Mouse (Mus musculus) neural tube, embryonic 12.5 days (tissue): ENCODE data around the gene Zfp790. TPM values are rescaled to one million over a fixed set of nuclear protein-coding genes. Genes with fewer than 3 reads are reported as not detected.
A peak's percentile ranks its signal among the peaks of the same experiment; 100 is the strongest.
"Not testable (repeated sequence)": the region's sequence is repeated elsewhere in the genome, so short reads cannot be mapped to it uniquely, and the experiment has no call there.

Experiments used
- ATAC-seq: fragments of 200-750 bp; cut with Nextera tagmentation; 2 replicates; pipeline ENCODE4 v1.8.0; 2017; ENCODE audit warnings: low read depth, mild to moderate bottlenecking, moderate TSS enrichment, moderate library complexity; ENCODE audit not compliant: low FRiP score
- H3K27ac ChIP-seq: fragments of 300-500 bp; sonication (generic); 2 replicates; pipeline ENCODE4 v1.5.1; 2016
- H3K27me3 ChIP-seq: fragments of 300-500 bp; sonication (generic); replicated peaks from 2 replicates; pipeline ENCODE4 v1.6.1; 2016; ENCODE audit warnings: mild to moderate bottlenecking
- H3K36me3 ChIP-seq: fragments of 300-500 bp; sonication (generic); 2 replicates; pipeline ENCODE4 v1.6.1; 2016; ENCODE audit warnings: mild to moderate bottlenecking
- H3K4me1 ChIP-seq: fragments of 300-500 bp; sonication (generic); 2 replicates; pipeline ENCODE4 v1.6.1; 2016
- H3K4me2 ChIP-seq: fragments of 300-500 bp; sonication (generic); replicated peaks from 2 replicates; pipeline ENCODE4 v1.6.1; 2016; ENCODE audit warnings: mild to moderate bottlenecking
- H3K4me3 ChIP-seq: fragments of 300-500 bp; sonication (generic); 2 replicates; pipeline ENCODE4 v1.5.1; 2016
- H3K9ac ChIP-seq: fragments of 300-500 bp; sonication (generic); 2 replicates; pipeline ENCODE4 v1.6.1; 2016; ENCODE audit warnings: mild to moderate bottlenecking
- H3K9me3 ChIP-seq: fragments of 300-500 bp; sonication (generic); 2 replicates; pipeline ENCODE4 v1.6.1; 2016; ENCODE audit warnings: mild to moderate bottlenecking
- WGBS: fragments of 180-500 bp; shearing (Covaris S2); methylation state at CpG from one replicate; pipeline ENCODE4 v1.1.7; 2016; 5-methylcytosine and 5-hydroxymethylcytosine counted together
- microRNA counts: library from miRNA; unstranded; fragments of <30 nt; microRNA quantifications from one replicate; lab custom pipeline; 2017
- microRNA-seq: library from miRNA; unstranded; fragments of <30 nt; microRNA quantifications from one replicate; pipeline ENCODE4, GENCODE M21; 2017
- polyA plus RNA-seq: library from polyadenylated mRNA; unstranded; fragments of >200 nt; fragmentation: Nextera tagmentation; extraction: Ambion mirVana; gene quantifications from 2 replicates; pipeline ENCODE4 v1.2.1, GENCODE M21; 2016

Zfp790 gene
- polyA plus RNA-seq, 1 experiment from 2014 or later, result 27.7 TPM

GRCm38 (mm10) chr7:29852831-29853218, 36.9 kb downstream of the Zfp790 start:
- Histone ChIP-seq H3K36me3 (peaks cover 18% of the 10 kb centered on the region), H3K4me2 (peak overlapping the region; percentile 72), H3K27me3 (no peaks in the 10 kb centered on the region), H3K9me3 (no peaks in the 10 kb centered on the region), H3K4me1 (peaks cover 7% of the 10 kb centered on the region), H3K27ac (no peak overlapping the region), H3K9ac (peak overlapping the region; percentile 54), H3K4me3 (peak overlapping the region; percentile 53)
- ATAC-seq, result peak; percentile 11; the same call in 1 of the 2 replicates
- 53% methylated on average over 9 of the region's 9 CpGs for WGBS

DNA sequence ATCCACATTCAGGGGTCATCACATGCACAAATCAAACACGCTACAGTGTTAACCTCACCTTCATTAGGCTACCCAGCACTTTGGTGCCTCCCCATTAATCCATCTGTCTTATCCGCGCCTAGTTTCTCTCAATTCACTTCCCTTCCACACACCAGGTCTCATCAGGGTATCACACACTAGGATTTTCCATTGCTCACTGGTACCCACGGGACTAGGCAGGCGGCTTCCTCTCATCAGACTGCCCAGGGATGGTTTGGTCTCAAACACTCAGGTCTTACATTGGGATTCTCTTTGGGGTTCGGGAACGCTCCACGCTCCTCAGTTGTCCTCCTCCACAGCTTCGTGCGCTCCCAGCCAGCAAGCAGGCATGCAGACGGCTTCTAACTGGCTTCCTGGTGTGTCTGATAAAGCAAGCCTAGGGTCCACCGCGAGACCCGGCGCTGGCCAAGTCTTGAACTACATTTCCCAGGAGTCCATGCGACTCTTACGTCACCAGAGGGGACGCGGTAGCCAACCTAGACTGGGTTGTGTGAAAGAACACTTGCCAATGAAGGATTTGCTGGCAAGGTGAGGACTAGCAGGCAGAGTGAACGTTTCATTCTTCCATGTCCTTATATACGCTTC, 37.4 kb downstream of the Zfp790 start, which contains the start of gene Zfp940:
TSS of gene Zfp940 (minus strand) at position 451 of the 624 bp plus-strand sequence.
- Histone ChIP-seq H3K27ac (no peak within 1 kb of the TSS; the same call in 1 of the 2 replicates), H3K4me3 (peak within 1 kb of the TSS; percentile 53), H3K4me1 (peaks cover 7% of the 10 kb centered on the region), H3K27me3 (no peaks in the 10 kb centered on the region), H3K9ac (peak within 1 kb of the TSS; percentile 54), H3K4me2 (peak within 1 kb of the TSS; percentile 72), H3K9me3 (no peaks in the 10 kb centered on the region), H3K36me3 (peaks cover 15% of the 10 kb centered on the region)
- ATAC-seq, result peak; percentile 99
- WGBS, result 1% methylated on average over 21 of the region's 21 CpGs

DNA sequence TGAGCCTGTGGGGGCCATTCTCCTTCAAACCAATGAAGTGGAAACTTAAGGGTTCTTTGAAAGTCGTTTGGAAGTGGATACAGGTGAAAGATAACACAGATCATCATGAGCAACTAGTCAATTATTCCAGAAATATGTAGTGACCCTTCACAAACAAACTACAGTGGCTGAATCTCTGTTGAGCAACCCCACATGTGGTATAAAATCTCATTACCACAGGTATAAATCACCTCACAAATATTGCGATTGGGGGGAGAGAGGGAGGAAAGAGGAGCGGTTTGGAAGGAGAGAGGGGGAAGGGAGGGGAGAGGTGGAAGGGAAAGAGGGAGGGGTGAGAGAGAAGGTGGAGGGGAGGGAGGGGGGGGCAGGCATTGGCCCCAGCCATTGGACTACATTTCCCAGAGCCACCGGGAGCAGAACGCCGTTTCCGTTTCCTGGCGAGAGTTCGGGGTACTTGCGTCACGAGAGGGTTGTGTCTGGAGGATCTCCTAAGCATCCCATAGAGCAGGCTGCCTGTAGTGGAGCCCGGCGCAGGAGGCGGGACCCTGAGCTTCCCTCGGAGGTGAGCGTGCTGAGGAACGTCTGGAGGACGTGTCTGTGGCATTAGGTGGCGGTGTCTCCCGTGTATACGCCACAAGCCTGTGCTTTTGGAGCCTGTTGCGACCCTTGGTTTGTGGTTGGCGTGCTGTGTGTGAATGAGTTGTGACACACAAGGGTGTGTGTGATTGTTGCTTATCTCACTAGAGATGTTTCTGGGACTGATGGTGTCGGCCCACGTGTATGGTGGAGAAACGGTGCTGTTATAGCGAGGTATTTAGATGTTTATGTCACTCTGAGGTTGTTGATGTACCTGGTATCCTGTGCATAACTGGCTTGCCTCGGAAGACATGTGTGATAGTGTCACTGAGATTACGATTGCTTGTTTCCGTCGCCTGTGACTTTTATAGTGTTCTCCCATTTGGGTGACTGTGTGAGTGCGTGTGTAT, 43.9 kb downstream of the Zfp790 start, which contains the start of gene Zfp420:
TSS of gene Zfp420 (plus strand) at position 448 of the 986 bp plus-strand sequence.
- H3K36me3 ChIP-seq, result no peaks in the 10 kb centered on the region; the same call in 1 of the 2 replicates
- H3K9ac ChIP-seq, result peak within 1 kb of the TSS; percentile 58
- peak within 1 kb of the TSS; percentile 75 for H3K4me2 ChIP-seq
- 7% methylated on average over 32 of the region's 32 CpGs for WGBS
- H3K4me3 ChIP-seq, result peak within 1 kb of the TSS; percentile 59
- no peaks in the 10 kb centered on the region for H3K9me3 ChIP-seq
- ATAC-seq, result peak; percentile 98
- 0 out of 2 replicates have a peak within 1 kb of the TSS, but pooled peaks have one; percentile 13 for H3K27ac ChIP-seq
- no peaks in the 10 kb centered on the region for H3K27me3 ChIP-seq
- H3K4me1 ChIP-seq, result peaks cover 6% of the 10 kb centered on the region; the same call in 1 of the 2 replicates

DNA sequence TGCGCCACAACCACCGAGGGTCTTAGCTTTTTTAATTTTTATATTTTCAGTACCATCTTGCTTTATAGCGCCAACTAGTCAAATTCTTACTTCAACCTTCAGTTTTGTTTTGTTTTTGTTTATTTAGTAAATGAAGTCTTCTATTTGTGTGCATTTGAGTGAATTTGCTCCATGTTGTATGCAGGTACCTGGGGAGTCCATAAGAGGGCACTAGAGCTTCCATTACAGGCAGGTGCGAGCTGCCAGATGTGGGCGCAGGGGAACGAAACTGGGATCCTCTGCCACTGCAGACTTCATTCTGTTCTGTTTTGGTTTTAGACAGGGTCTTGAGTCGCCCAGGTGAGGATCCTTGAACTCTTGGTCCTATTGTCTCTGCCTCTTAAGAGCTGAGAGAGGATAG, 45.7 kb downstream of the Zfp790 start:
- ATAC-seq, result no peak
- Histone ChIP-seq H3K27me3 (no peaks in the 10 kb centered on the region), H3K4me2 (no peak overlapping the region), H3K27ac (no peak overlapping the region), H3K36me3 (peaks cover under 1% of the 10 kb centered on the region; the same call in 1 of the 2 replicates), H3K4me3 (no peak overlapping the region), H3K9me3 (0 out of 2 replicates have a peak, but pooled peaks cover 3% of the 10 kb centered on the region), H3K4me1 (peaks cover 6% of the 10 kb centered on the region; the same call in 1 of the 2 replicates), H3K9ac (no peak overlapping the region)
- WGBS, result 87% methylated on average over 7 of the region's 7 CpGs

GRCm38 (mm10) chr7:29874256-29874655, 58.3 kb downstream of the Zfp790 start:
- 94% methylated on average over 10 of the region's 10 CpGs for WGBS
- no peak for ATAC-seq
- Histone ChIP-seq H3K4me2 (no peak overlapping the region), H3K4me1 (no peaks in the 10 kb centered on the region), H3K27me3 (no peaks in the 10 kb centered on the region), H3K4me3 (no peak overlapping the region), H3K9me3 (peaks cover 36% of the 10 kb centered on the region), H3K36me3 (peaks cover 40% of the 10 kb centered on the region), H3K27ac (no peak overlapping the region), H3K9ac (no peak overlapping the region)

DNA sequence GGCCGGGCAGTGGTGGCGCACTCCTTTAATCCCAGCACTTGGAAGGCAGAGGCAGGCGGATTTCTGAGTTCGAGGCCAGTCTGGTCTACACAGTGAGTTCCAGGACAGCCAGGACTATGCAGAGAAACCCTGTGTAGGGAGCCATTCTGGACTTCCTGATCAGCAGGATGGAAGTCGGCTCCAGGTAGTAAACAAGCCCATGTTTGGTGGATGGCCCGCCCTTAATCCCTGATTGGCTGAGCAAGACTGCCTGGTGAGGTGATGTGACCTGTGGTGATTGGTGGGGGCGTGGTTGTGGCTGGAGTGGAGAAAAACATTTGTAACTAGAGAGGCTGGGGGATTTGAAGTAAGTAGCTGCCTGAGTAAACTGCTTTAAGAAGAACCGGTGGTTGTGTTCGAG, 61.6 kb downstream of the Zfp790 start:
- H3K4me2 ChIP-seq, H3K9ac ChIP-seq, ATAC-seq, H3K4me1 ChIP-seq, H3K4me3 ChIP-seq, H3K27ac ChIP-seq, H3K27me3 ChIP-seq: not testable (repeated sequence)
- H3K9me3 ChIP-seq, result peaks cover 30% of the 10 kb centered on the region
- 92% methylated on average over 9 of the region's 9 CpGs for WGBS
- H3K36me3 ChIP-seq, result peaks cover 40% of the 10 kb centered on the region

GRCm38 (mm10) chr7:29880056-29880455, 64.1 kb downstream of the Zfp790 start:
- Histone ChIP-seq H3K4me2 (no peak overlapping the region), H3K27ac (no peak overlapping the region), H3K36me3 (peaks cover 25% of the 10 kb centered on the region), H3K9ac (no peak overlapping the region), H3K4me1 (no peaks in the 10 kb centered on the region), H3K27me3 (no peaks in the 10 kb centered on the region), H3K4me3 (no peak overlapping the region), H3K9me3 (peaks cover 24% of the 10 kb centered on the region)
- no peak for ATAC-seq
- 81% methylated on average over 7 of the region's 7 CpGs for WGBS

MicroRNA genes within 50 kb of the gene (microRNA counts, 519-probe panel; counts per million panel counts)
- 342 counts per million, percentile 67 among the panel's probes with 10 or more counts for microRNA mmu-miR-1964 (lab: Ali Mortazavi, UCI)

Small RNA genes lying within 50 kb of the gene (microRNA-seq; reads per million reads assigned to microRNA genes)
- 3.7 reads per million, percentile 10 among the genes with 10 or more reads in this experiment for gene Mir1964

Other genes starting within 250 kb of the Zfp790 start
- 0.14 and 0.23 TPM in 2 replicates for gene Catsperg2, start 89.1 kb upstream of the Zfp790 start, polyA plus RNA-seq
- 15.4 and 15.5 TPM in 2 replicates for gene Zfp84, start 47.6 kb upstream of the Zfp790 start, polyA plus RNA-seq
- gene Zfp30, start 32.1 kb upstream of the Zfp790 start, polyA plus RNA-seq, result 9.7 and 10.4 TPM in 2 replicates
- gene Zfp940, start 37.6 kb downstream of the Zfp790 start, polyA plus RNA-seq, result 11.1 and 11.3 TPM in 2 replicates
- gene Zfp420, start 43.9 kb downstream of the Zfp790 start, polyA plus RNA-seq, result 12.7 and 13.9 TPM in 2 replicates
- gene Zfp27, start 90.5 kb downstream of the Zfp790 start, polyA plus RNA-seq, result 14.8 and 16.8 TPM in 2 replicates
- gene Zfp383, start 92.1 kb downstream of the Zfp790 start, polyA plus RNA-seq, result 6.1 and 6.5 TPM in 2 replicates
- 13.3 and 13.5 TPM in 2 replicates for gene Zfp74, start 138.0 kb downstream of the Zfp790 start, polyA plus RNA-seq
- 13.8 and 14.1 TPM in 2 replicates for gene Zfp568, start 167.8 kb downstream of the Zfp790 start, polyA plus RNA-seq
- gene Zfp14, start 235.3 kb downstream of the Zfp790 start, polyA plus RNA-seq, result 7.1 and 8.7 TPM in 2 replicates